Mouse (Mus musculus) cerebellum, adult 11-12 months (tissue): ENCODE data around the gene Irf6.

ENCODE experiments used
- DNase-seq: peaks from one replicate; pipeline ENCODE4 v3.0.0; 2022

The Irf6 gene

GRCm38 (mm10) chr1:193156316-193157110, 3.6 kb downstream of the Irf6 start:
- no peak for DNase-seq

DNA sequence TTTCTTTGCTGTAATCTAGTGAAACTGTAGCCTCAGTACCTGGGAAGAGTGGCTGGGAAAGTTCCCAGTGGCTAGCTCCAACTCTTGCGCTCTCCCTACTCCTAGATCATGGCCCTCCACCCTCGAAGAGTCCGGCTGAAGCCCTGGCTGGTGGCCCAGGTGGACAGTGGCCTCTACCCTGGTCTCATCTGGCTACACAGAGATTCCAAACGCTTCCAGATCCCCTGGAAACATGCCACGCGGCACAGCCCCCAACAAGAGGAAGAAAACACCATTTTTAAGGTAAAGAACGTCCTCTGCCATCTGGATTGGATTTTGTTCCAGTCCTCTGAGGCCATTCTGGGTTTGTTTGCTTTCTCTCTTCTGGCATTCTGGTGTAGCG, 4.2 kb downstream of the Irf6 start:
- no peak for DNase-seq

GRCm38 (mm10) chr1:193159163-193159562, 6.3 kb downstream of the Irf6 start:
- DNase-seq: no peak

DNA sequence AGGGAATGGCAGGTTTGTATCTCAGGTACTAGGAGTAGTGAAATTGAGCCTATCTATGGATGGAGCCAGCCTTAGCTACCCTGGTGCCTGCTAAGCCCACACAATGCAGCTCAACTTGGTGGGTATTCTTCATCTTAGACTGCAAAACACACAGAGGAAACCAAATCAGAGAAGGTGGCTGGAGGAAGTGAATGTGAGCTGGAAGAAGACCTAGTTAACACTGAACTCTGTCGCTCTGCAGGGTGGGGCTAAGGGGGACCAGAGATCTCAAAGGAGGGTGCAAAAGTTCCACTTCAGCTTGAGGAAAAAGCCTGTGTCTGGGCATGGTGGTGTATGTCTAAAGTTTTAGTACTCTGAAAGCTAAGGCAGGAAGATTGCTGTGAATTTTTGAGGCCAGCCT, 6.7 kb downstream of the Irf6 start:
- no peak for DNase-seq

GRCm38 (mm10) chr1:193160317-193161032, 7.6 kb downstream of the Irf6 start:
- no peak for DNase-seq

DNA sequence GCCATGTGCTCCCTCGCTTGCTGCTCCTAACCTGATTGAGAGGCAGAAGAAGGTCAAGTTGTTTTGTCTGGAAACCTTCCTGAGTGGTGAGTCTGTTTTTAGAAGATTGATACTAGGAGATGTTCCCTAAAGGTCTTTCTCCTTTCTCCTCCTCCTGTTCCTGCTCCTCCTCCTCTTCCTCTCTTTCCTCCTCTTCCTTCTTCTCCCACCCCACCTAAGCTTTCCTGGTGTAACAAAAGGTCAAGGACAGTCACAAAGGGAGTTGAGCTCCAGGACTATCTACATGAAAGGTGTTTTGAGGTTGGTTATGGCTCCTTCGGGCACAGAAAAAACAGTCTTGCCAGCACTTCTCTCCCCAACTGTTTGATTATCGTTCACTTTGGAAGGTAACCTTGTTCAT, 14.8 kb downstream of the Irf6 start, which contains the start of gene A130010J15Rik:
TSS of gene A130010J15Rik (plus strand) at position 301 of the 400 bp plus-strand sequence.
- no peak for DNase-seq

DNA sequence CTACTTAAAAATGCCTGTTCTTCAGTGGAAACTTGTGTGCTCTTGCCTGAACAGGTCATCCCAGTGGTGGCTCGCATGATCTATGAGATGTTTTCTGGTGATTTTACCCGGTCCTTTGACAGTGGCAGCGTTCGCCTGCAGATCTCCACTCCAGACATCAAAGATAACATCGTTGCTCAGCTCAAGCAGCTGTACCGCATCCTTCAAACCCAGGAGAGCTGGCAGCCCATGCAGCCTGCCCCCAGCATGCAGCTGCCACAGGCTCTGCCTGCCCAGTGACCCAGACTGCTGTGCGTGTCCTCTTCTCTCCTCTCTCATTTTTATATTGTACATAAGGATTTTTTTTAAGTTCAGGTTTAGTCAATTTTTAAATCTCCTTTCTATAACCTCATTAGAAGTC, 16.3 kb downstream of the Irf6 start:
- no peak for DNase-seq

GRCm38 (mm10) chr1:193169856-193170255, 16.9 kb downstream of the Irf6 start:
- DNase-seq: no peak

GRCm38 (mm10) chr1:193172991-193173809, 20.3 kb downstream of the Irf6 start:
- DNase-seq: peak; percentile 97

GRCm38 (mm10) chr1:193173810-193174129, 20.9 kb downstream of the Irf6 start:
- no peak for DNase-seq

DNA sequence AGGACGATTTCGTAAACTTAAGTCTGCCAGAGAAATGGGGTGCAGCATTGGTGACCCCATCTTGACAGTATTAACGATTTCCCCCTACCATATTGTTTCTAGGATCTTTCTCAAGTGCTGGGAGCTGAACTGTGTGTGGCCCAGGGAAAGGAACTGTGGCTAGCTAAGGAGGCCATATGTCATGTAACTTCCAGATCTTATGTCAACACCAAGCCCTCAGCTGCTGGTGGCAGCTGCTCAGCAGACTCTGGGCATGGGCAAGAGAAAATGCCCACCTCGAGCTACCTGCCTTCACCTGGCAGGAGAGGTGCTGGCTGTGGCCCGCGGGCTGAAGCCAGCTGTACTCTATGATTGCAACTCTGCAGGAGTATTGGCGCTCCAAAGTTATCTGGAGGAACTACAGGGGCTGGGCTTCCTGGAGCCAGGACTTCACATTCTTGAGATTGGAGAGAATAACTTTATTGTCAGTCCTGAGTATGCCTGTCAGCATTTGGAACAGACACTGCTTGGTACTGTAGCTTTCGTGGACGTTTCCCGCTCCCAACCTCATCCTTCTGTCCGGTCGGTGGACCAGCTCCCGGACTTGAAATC, 21.3 kb downstream of the Irf6 start:
- no peak for DNase-seq

DNA sequence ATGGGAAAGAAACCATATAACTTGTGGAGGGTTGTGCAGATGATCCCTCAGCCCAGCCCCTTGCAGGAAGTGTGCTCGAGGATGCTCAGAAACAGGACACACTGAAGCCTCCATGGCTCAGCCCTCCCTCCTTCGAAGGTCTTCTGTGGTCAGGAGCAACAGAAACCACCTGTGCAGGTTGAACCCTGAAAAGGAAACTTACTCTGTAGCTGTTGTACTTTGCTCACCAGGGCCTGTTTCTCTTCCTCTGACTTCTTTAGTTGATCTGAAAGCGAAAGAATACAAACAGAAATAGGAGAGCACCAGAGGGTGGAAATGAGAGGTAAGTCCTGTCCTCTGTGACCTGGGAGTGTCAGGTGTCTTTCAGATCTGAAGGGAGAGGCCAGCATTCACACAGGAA, 28.2 kb downstream of the Irf6 start:
- DNase-seq: no peak

GRCm38 (mm10) chr1:193188257-193188656, 35.3 kb downstream of the Irf6 start:
- no peak for DNase-seq

GRCm38 (mm10) chr1:193189151-193189621, 36.3 kb downstream of the Irf6 start:
- no peak for DNase-seq

DNA sequence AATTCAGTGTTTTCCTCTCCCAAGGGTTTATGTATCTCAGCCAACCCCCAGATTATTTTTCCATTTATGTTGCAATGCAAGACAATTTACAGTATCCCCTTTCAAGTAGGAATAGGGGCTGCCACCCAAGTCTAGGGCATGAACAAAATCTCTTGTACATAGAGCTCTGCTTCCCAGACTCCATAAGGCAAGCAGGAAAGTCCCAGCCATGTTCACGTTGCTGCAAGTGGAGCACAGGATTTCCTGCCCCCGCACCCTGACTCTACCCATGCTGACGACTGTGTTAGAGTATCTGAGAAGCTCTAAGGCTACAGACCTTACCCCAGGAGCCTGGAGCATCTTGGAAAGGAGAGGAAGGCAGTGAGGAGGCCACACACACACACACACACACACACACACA, 36.9 kb downstream of the Irf6 start:
- no peak for DNase-seq

- DNase-seq: no peak
Observed at GRCm38 (mm10) chr1:193191675-193192283, 38.9 kb downstream of the Irf6 start.

- DNase-seq: peak; percentile 63
Observed at GRCm38 (mm10) chr1:193194416-193195140, 41.7 kb downstream of the Irf6 start.

GRCm38 (mm10) chr1:193195169-193195810, 42.4 kb downstream of the Irf6 start:
- no peak for DNase-seq

DNA sequence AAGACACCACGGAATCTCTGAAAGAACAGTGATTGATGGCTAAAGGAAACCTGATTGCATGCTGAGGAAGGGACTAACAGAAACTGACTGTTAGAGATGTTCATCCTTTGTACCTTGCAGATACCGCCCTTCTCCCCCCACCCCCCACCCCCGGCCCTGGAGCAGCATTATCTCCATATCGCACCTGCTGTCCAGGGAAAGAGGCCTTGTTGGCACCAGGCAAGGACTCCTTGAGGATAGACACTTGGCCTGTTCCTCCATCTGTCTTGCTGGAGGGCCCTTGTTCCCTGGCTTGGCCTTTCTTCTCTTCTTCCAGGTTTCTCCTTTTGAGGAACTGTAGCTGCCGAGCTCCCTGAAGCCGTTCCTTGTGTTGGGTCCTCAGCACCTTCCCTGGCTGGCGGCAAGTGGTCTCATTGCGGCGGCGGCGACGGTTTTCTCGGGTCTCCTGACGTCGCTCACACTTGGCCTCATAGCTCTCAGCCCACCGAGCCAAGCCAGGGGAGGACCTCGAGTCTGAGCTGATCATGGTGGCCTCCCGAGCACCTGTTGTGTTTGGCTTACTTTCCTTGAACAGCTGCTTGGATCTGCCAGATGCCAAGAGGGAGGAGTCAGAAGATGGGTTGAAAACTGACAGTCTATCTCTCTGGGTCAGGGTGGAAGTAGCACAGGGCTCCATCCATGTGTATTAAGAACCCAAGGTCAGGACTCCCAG, 44.7 kb downstream of the Irf6 start:
- DNase-seq: no peak

GRCm38 (mm10) chr1:193198312-193198711, 45.4 kb downstream of the Irf6 start:
- DNase-seq: no peak
